Mouse (Mus musculus): Measurements from ENCODE around the gene Htr2c. TPM values are rescaled to one million over a fixed set of nuclear protein-coding genes. Genes with fewer than 3 reads are reported as not detected.

Gene Htr2c
- polyA plus RNA-seq (2016; fragmentation: Nextera tagmentation; extraction: Ambion mirVana), result 0.45 and 1.1 TPM in 2 replicates

- ATAC-seq (ENCODE audit: low FRiP score, low read depth), result peak; percentile 82
- Histone ChIP-seq H3K27ac (replicated peaks) (no peak within 1 kb of the TSS), H3K27me3 (peaks cover 29% of the 10 kb centered on the region), H3K9ac (replicated peaks) (peak within 1 kb of the TSS; percentile 24; the same call in 1 of the 2 replicates), H3K4me1 (no peaks in the 10 kb centered on the region), H3K4me3 (peak within 1 kb of the TSS; percentile 44), H3K4me2 (replicated peaks) (peak within 1 kb of the TSS; percentile 68), H3K36me3 (no peaks in the 10 kb centered on the region), H3K9me3 (no peaks in the 10 kb centered on the region)
- WGBS, result 24% methylated on average over 27 of the region's 27 CpGs
These were observed at the start of gene Htr2c for GRCm38 (mm10) chrX:146962258-146962913. TSS of gene Htr2c (plus strand) at chrX:146962513.

- 71% methylated on average over 1 of the region's 1 CpGs for WGBS
- no peak overlapping the region for H3K4me3 ChIP-seq
- no peaks in the 10 kb centered on the region for H3K27me3 ChIP-seq
- no peak overlapping the region for H3K9ac ChIP-seq (replicated peaks)
- no peaks in the 10 kb centered on the region for H3K4me1 ChIP-seq
- no peak for ATAC-seq (ENCODE audit: low FRiP score, low read depth)
- H3K36me3 ChIP-seq, result no peaks in the 10 kb centered on the region
- no peak overlapping the region for H3K27ac ChIP-seq (replicated peaks)
- H3K4me2 ChIP-seq (replicated peaks), result no peak overlapping the region
- H3K9me3 ChIP-seq, result no peaks in the 10 kb centered on the region
These were observed 34.1 kb upstream of the Htr2c start for GRCm38 (mm10) chrX:146928251-146928650.

GRCm38 (mm10) chrX:146936332-146936731 lies 26.0 kb upstream of the Htr2c start:
- no peaks in the 10 kb centered on the region for H3K9me3 ChIP-seq
- H3K4me3 ChIP-seq, result no peak overlapping the region
- no peak overlapping the region for H3K4me2 ChIP-seq (replicated peaks)
- H3K27me3 ChIP-seq, result no peaks in the 10 kb centered on the region
- ATAC-seq (ENCODE audit: low FRiP score, low read depth), result no peak
- H3K36me3 ChIP-seq, result no peaks in the 10 kb centered on the region
- H3K4me1 ChIP-seq, result no peaks in the 10 kb centered on the region
- no peak overlapping the region for H3K9ac ChIP-seq (replicated peaks)
- H3K27ac ChIP-seq (replicated peaks), result no peak overlapping the region

- Histone ChIP-seq H3K4me2 (replicated peaks) (no peak overlapping the region), H3K36me3 (no peaks in the 10 kb centered on the region), H3K9ac (replicated peaks) (no peak overlapping the region), H3K4me1 (no peaks in the 10 kb centered on the region), H3K27me3 (no peaks in the 10 kb centered on the region), H3K27ac (replicated peaks) (no peak overlapping the region), H3K9me3 (no peaks in the 10 kb centered on the region), H3K4me3 (no peak overlapping the region)
- ATAC-seq (ENCODE audit: low FRiP score, low read depth), result no peak
- WGBS, result 71% methylated on average over 2 of the region's 2 CpGs
These were observed 16.0 kb upstream of the Htr2c start for GRCm38 (mm10) chrX:146946216-146946886.

- Histone ChIP-seq H3K4me1 (no peaks in the 10 kb centered on the region), H3K36me3 (no peaks in the 10 kb centered on the region), H3K4me2 (replicated peaks) (no peak overlapping the region), H3K9ac (replicated peaks) (no peak overlapping the region), H3K9me3 (no peaks in the 10 kb centered on the region), H3K27ac (replicated peaks) (no peak overlapping the region), H3K27me3 (no peaks in the 10 kb centered on the region), H3K4me3 (no peak overlapping the region)
- no peak for ATAC-seq (ENCODE audit: low FRiP score, low read depth)
These were observed 15.3 kb upstream of the Htr2c start for GRCm38 (mm10) chrX:146946996-146947395.

GRCm38 (mm10) chrX:146958608-146959007 lies 3.7 kb upstream of the Htr2c start:
- Histone ChIP-seq H3K36me3 (no peaks in the 10 kb centered on the region), H3K9me3 (no peaks in the 10 kb centered on the region), H3K4me1 (no peaks in the 10 kb centered on the region), H3K4me3 (no peak overlapping the region), H3K27me3 (peaks cover 29% of the 10 kb centered on the region), H3K27ac (replicated peaks) (no peak overlapping the region), H3K9ac (replicated peaks) (no peak overlapping the region), H3K4me2 (replicated peaks) (no peak overlapping the region)
- WGBS, result 86% methylated on average over 1 of the region's 1 CpGs
- ATAC-seq (ENCODE audit: low FRiP score, low read depth), result no peak

- H3K4me2 ChIP-seq (replicated peaks), result no peak overlapping the region
- no peak overlapping the region for H3K9ac ChIP-seq (replicated peaks)
- H3K9me3 ChIP-seq, result no peaks in the 10 kb centered on the region
- WGBS, result 26% methylated on average over 10 of the region's 10 CpGs
- H3K4me1 ChIP-seq, result no peaks in the 10 kb centered on the region
- H3K27ac ChIP-seq (replicated peaks), result no peak overlapping the region
- peaks cover 29% of the 10 kb centered on the region for H3K27me3 ChIP-seq
- H3K4me3 ChIP-seq, result no peak overlapping the region
- no peaks in the 10 kb centered on the region for H3K36me3 ChIP-seq
- no peak for ATAC-seq (ENCODE audit: low FRiP score, low read depth)
These were observed 2.4 kb upstream of the Htr2c start for GRCm38 (mm10) chrX:146959960-146960359.

GRCm38 (mm10) chrX:146962914-146963547 lies 718 bp downstream of the Htr2c start:
- H3K4me2 ChIP-seq (replicated peaks), result peak overlapping the region; percentile 68
- WGBS, result 20% methylated on average over 37 of the region's 37 CpGs
- no peaks in the 10 kb centered on the region for H3K9me3 ChIP-seq
- H3K27me3 ChIP-seq, result peaks cover 29% of the 10 kb centered on the region
- no peak overlapping the region for H3K27ac ChIP-seq (replicated peaks)
- peak; percentile 61 for ATAC-seq (ENCODE audit: low FRiP score, low read depth)
- H3K36me3 ChIP-seq, result no peaks in the 10 kb centered on the region
- H3K4me3 ChIP-seq, result peak overlapping the region; percentile 44
- H3K4me1 ChIP-seq, result no peaks in the 10 kb centered on the region
- peak overlapping the region; percentile 24; the same call in 1 of the 2 replicates for H3K9ac ChIP-seq (replicated peaks)

GRCm38 (mm10) chrX:146979931-146980330 lies 17.6 kb downstream of the Htr2c start:
- Histone ChIP-seq H3K4me3 (no peak overlapping the region), H3K27me3 (no peaks in the 10 kb centered on the region)
- WGBS, result 65% methylated on average over 5 of the region's 5 CpGs

GRCm38 (mm10) chrX:147055730-147056129 lies 93.4 kb downstream of the Htr2c start:
- Histone ChIP-seq H3K27ac (replicated peaks) (no peak overlapping the region), H3K4me1 (no peaks in the 10 kb centered on the region), H3K27me3 (no peaks in the 10 kb centered on the region), H3K9ac (replicated peaks) (no peak overlapping the region), H3K4me2 (replicated peaks) (no peak overlapping the region), H3K9me3 (no peaks in the 10 kb centered on the region), H3K36me3 (no peaks in the 10 kb centered on the region), H3K4me3 (no peak overlapping the region)
- 26% methylated on average over 3 of the region's 3 CpGs for WGBS
- peak; percentile 34; the same call in 1 of the 2 replicates for ATAC-seq (ENCODE audit: low FRiP score, low read depth)

More at GRCm38 (mm10) chrX:146979931-146980330, 17.6 kb downstream of the Htr2c start:
- H3K4me2 ChIP-seq (replicated peaks), result no peak overlapping the region
- H3K9me3 ChIP-seq, result no peaks in the 10 kb centered on the region
- no peak overlapping the region for H3K9ac ChIP-seq (replicated peaks)
- H3K27ac ChIP-seq (replicated peaks), result no peak overlapping the region
- ATAC-seq (ENCODE audit: low FRiP score, low read depth), result no peak
- no peaks in the 10 kb centered on the region for H3K4me1 ChIP-seq
- H3K36me3 ChIP-seq, result no peaks in the 10 kb centered on the region

- H3K4me3 ChIP-seq, result no peak overlapping the region
- no peak overlapping the region for H3K9ac ChIP-seq (replicated peaks)
- no peak overlapping the region for H3K4me2 ChIP-seq (replicated peaks)
- H3K9me3 ChIP-seq, result no peaks in the 10 kb centered on the region
- no peak for ATAC-seq (ENCODE audit: low FRiP score, low read depth)
- H3K27ac ChIP-seq (replicated peaks), result no peak overlapping the region
- no peaks in the 10 kb centered on the region for H3K36me3 ChIP-seq
- H3K4me1 ChIP-seq, result no peaks in the 10 kb centered on the region
- no peaks in the 10 kb centered on the region for H3K27me3 ChIP-seq
These were observed 109.3 kb downstream of the Htr2c start for GRCm38 (mm10) chrX:147071622-147072021.

- Histone ChIP-seq H3K27me3 (no peaks in the 10 kb centered on the region), H3K27ac (replicated peaks) (no peak overlapping the region), H3K4me2 (replicated peaks) (no peak overlapping the region), H3K4me1 (no peaks in the 10 kb centered on the region), H3K9me3 (no peaks in the 10 kb centered on the region), H3K4me3 (no peak overlapping the region), H3K36me3 (no peaks in the 10 kb centered on the region), H3K9ac (replicated peaks) (no peak overlapping the region)
- 44% methylated on average over 1 of the region's 1 CpGs for WGBS
- no peak for ATAC-seq (ENCODE audit: low FRiP score, low read depth)
These were observed 156.8 kb downstream of the Htr2c start for GRCm38 (mm10) chrX:147119155-147119554.
